Mouse (Mus musculus): Measurements from ENCODE around the gene Tchp.
A peak's percentile ranks its signal among the peaks of the same experiment; 100 is the strongest.

The Tchp gene

GRCm38 (mm10) chr5:114698044-114698746, 9.4 kb upstream of the Tchp start:
- DNase-seq: no peak

GRCm38 (mm10) chr5:114699015-114699414, 8.5 kb upstream of the Tchp start:
- DNase-seq: no peak

GRCm38 (mm10) chr5:114702403-114703392, 4.9 kb upstream of the Tchp start:
- peak; percentile 40 for DNase-seq

GRCm38 (mm10) chr5:114708491-114708890, 931 bp downstream of the Tchp start:
- DNase-seq: no peak

GRCm38 (mm10) chr5:114709357-114709756, 1.8 kb downstream of the Tchp start:
- DNase-seq: no peak

- DNase-seq: no peak
Observed at GRCm38 (mm10) chr5:114714551-114714950, 7.0 kb downstream of the Tchp start.

- no peak for DNase-seq
Observed at GRCm38 (mm10) chr5:114717292-114717691, 9.7 kb downstream of the Tchp start.

- DNase-seq: no peak
Observed at GRCm38 (mm10) chr5:114717937-114718336, 10.4 kb downstream of the Tchp start.

- DNase-seq: no peak
Observed at GRCm38 (mm10) chr5:114718483-114718882, 10.9 kb downstream of the Tchp start.

- DNase-seq: peak; percentile 86
Observed at GRCm38 (mm10) chr5:114719003-114719927, 11.7 kb downstream of the Tchp start.

- DNase-seq: no peak
Observed at GRCm38 (mm10) chr5:114719928-114720270, 12.3 kb downstream of the Tchp start.

- DNase-seq: no peak
Observed at GRCm38 (mm10) chr5:114720784-114721183, 13.2 kb downstream of the Tchp start.

GRCm38 (mm10) chr5:114721969-114722368, 14.4 kb downstream of the Tchp start:
- no peak for DNase-seq

- DNase-seq: no peak
Observed at GRCm38 (mm10) chr5:114722846-114723245, 15.3 kb downstream of the Tchp start.

- no peak for DNase-seq
Observed at GRCm38 (mm10) chr5:114728160-114728559, 20.6 kb downstream of the Tchp start.

- no peak for DNase-seq
Observed at GRCm38 (mm10) chr5:114730129-114730528, 22.6 kb downstream of the Tchp start.

GRCm38 (mm10) chr5:114731498-114731897, 23.9 kb downstream of the Tchp start:
- no peak for DNase-seq

- DNase-seq: no peak
Observed at GRCm38 (mm10) chr5:114731969-114732368, 24.4 kb downstream of the Tchp start.

- no peak for DNase-seq
Observed at GRCm38 (mm10) chr5:114733606-114734005, 26.0 kb downstream of the Tchp start.

GRCm38 (mm10) chr5:114737090-114737887, 29.7 kb downstream of the Tchp start:
- peak; percentile 45 for DNase-seq

GRCm38 (mm10) chr5:114738707-114739241, 31.2 kb downstream of the Tchp start:
- DNase-seq: peak; percentile 70

GRCm38 (mm10) chr5:114740595-114740994, 33.0 kb downstream of the Tchp start:
- DNase-seq: peak; percentile 55

Measured in kidney, postnatal 14 days (tissue).